Mouse (Mus musculus) layer of hippocampus, adult 18-20 months (tissue): Measurements from ENCODE around the gene AC141477.1. TPM values are rescaled to one million over a fixed set of nuclear protein-coding genes. Genes with fewer than 3 reads are reported as not detected.

Experiments used
- DNase-seq, 2 experiments: peaks; one replicate each; pipeline ENCODE4 v3.0.0; 2022; ENCODE audit warnings: low spot score in 2 of 2
- total RNA-seq, 2 experiments: library from RNA; stranded (reverse); gene quantifications; 2 replicates each; pipeline ENCODE4 v1.2.3; 2021

Gene AC141477.1
- total RNA-seq, 2 experiments from 2014 or later: not detected

DNA sequence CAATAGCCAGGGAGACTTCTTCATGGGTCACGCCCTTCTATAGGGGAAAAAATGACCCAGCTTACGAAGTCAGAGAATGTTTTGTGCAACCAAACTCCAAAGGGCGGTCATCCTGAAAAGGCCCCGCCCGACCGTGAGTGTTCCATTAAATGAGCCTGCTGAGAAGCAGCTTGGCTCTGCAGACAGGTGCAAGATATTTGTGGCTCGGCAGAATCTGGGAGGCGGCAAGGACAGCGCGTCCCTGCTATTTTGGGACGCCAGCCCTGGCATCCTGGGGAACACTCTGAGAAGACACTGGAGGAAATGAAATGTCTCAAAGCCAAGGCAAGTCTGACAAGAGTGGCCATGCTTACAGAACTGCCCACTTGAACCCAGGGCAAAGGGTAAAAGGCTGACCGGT is 23.4 kb downstream of the AC141477.1 start:
- peak in 1 of 2 experiments; percentile 43 for DNase-seq

DNA sequence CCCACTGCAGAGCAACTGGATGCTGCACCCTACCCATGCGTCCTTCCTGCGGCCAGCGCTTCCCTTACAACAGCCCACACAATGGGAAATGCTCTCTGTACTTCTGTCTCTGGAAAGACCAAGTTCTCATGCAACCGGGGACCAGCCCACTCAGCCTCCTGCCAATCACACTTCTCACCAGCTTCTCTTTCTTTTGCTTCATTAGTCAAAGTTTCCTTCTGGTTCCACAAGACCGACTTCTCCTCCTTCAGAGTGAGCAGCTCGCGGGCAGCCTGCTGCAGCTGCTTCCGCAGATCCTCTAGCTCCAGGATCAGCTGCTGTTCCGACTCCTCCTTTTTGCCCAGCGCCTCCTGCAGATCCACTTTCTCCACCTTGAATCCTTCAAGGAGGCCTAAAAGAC is 31.7 kb downstream of the AC141477.1 start:
- DNase-seq: peak; percentile 28 to 65

DNA sequence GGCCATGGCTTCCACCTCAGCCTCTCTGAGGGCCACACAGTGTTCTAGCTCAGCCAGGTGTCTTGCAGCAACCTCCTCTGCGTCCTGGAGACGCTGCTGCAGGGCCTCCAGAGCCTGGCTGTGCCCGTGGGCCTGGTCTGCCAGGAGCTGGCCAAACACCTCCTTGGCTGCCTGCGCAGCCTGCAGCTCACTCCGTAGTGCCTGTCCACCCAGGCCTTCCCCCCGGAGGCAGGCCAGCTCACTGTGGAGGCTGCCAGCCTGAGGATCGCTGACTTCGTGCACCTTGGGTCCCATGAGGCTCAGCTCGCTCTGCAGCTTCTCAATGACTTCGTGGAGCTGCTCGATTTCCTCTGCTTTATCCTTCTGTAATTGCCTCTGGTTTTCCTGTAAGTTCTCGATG is 47.6 kb downstream of the AC141477.1 start:
- DNase-seq: no peak

DNA sequence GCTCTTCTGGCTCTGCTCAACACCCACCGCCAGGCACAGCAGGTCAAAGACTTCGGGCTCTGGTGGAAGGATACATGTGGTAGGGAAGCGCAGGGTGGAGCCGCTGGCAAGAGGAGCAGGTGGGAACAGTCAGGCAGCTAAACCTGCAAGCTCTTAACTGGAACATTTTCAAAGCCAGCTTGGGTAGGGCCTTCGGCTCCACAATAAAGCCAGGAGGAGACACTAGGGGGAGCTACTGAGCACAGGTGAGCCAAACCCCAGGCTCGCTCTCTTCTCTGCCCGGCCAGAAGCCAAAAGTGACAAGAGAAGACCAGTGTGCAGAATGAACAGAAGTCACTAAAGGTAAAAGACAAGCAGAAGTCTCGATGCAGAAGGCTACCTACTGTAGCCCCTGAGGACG is 48.5 kb downstream of the AC141477.1 start:
- DNase-seq: peak in 1 of 2 experiments; percentile 26

DNA sequence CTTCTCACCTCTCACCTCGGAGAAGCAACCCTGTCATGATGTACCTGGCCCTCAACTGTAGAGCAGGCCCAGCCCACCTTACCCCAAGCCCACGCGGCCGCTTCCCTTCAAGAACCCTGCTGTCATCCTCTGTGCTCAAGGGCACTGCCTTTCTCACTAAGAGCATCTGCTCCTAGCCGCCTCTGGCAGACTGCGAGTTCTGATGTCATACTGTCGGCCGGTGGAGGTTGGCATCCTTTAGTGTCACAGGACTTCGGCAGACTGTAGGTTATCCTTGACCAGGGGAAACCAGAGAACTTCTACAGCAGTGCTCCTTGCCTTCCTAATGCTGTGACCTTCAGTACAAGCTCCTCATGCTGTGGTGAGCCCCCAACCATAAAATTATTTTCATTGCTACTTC is 49.1 kb downstream of the AC141477.1 start:
- DNase-seq: no peak

Other genes starting within 250 kb of the AC141477.1 start
- gene Prmt2, start 202.6 kb downstream of the AC141477.1 start, total RNA-seq: 10 to 100 TPM; 77.8 to 83.7 TPM
- 100 to 1,000 TPM; 156 to 157 TPM for gene S100b, start 186.6 kb downstream of the AC141477.1 start, total RNA-seq
- 10 to 100 TPM; 56.9 to 59.6 TPM for gene Dip2a, start 95.2 kb downstream of the AC141477.1 start, total RNA-seq
- 10 to 100 TPM; 20.6 to 23.2 TPM for gene Pcnt, start 2.3 kb upstream of the AC141477.1 start, total RNA-seq
- not detected for gene 2610028H24Rik, start 8.6 kb upstream of the AC141477.1 start, total RNA-seq
- gene Mcm3ap, start 28.5 kb upstream of the AC141477.1 start, total RNA-seq: 10 to 100 TPM; 57.1 to 58.0 TPM
- gene Ybey, start 28.7 kb upstream of the AC141477.1 start, total RNA-seq: 1 to 10 TPM; 4.7 to 4.8 TPM
- 10 to 100 TPM; 40.5 to 41.6 TPM for gene Lss, start 91.1 kb upstream of the AC141477.1 start, total RNA-seq
- not detected for gene Spatc1l, start 121.8 kb upstream of the AC141477.1 start, total RNA-seq
- not detected for gene Ftcd, start 135.2 kb upstream of the AC141477.1 start, total RNA-seq
- 1 to 10 TPM; 6.0 TPM for gene Col6a2, start 183.2 kb upstream of the AC141477.1 start, total RNA-seq